Mouse (Mus musculus): Measurements from ENCODE around the gene Tmem254c. TPM values are rescaled to one million over a fixed set of nuclear protein-coding genes. Genes with fewer than 3 reads are reported as not detected.
"Not testable (repeated sequence)": the region's sequence is repeated elsewhere in the genome, so short reads cannot be mapped to it uniquely, and the experiment has no call there.

Tmem254c gene
- total and polyA plus RNA-seq, 3 experiments, result 10.3 to 15.2 (median 12.0) TPM

DNA sequence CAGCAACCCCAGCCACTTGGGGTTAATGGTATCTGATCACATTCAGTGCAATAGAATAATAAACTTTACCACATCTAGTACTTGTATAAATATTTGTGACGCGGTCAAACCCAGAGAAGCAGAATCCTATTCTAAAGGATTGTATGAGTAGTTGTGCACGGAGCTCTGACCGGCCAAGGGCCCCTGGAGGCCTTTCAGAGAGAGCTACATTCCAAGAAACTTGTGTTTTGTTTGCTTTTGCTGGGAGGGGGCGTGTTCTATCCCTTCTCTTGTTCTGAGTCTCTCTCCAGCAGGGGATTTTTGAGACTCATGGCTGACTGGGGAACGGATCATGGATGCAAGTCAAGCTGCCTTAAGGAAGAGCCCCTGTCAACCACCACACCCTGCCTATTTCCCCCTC is 31.7 kb downstream of the Tmem254c start:
- H3K27ac ChIP-seq (ENCODE audit: insufficient read depth, low read depth); H3K27me3 ChIP-seq (replicated peaks); DNase-seq (ENCODE audit: extremely low read depth); H3K9ac ChIP-seq (ENCODE audit: insufficient read depth, low read depth); H3K79me2 ChIP-seq (replicated peaks; ENCODE audit: control insufficient read depth, extremely low read depth, insufficient read depth, poor library complexity, severe bottlenecking); H3K4me2 ChIP-seq (ENCODE audit: insufficient read depth, low read depth, poor library complexity, severe bottlenecking); in situ Hi-C loops (cut with MboI; ENCODE audit: low pct_ligation_motif_present, low pct_unique_long_range_greater_than_20kb, low sequenced_read_pairs); H3K4me3 ChIP-seq (replicated peaks in 1 of 3; ENCODE audit: low read depth in 2 of 3, low read length in 2 of 3, poor library complexity in 1 of 3); H3K36me3 ChIP-seq (replicated peaks in 1 of 2; ENCODE audit: control insufficient read depth in 1 of 2, insufficient read depth in 1 of 2, low read length in 1 of 2); H3K4me1 ChIP-seq (ENCODE audit: control insufficient read depth in 1 of 2, insufficient read depth in 2 of 2); H3K9me3 ChIP-seq (replicated peaks; ENCODE audit: low read length); dilution Hi-C loops (cut with MboI; ENCODE audit: extremely low pct_ligation_motif_present, extremely low pct_unique_long_range_greater_than_20kb, low sequenced_read_pairs): not testable (repeated sequence)

DNA sequence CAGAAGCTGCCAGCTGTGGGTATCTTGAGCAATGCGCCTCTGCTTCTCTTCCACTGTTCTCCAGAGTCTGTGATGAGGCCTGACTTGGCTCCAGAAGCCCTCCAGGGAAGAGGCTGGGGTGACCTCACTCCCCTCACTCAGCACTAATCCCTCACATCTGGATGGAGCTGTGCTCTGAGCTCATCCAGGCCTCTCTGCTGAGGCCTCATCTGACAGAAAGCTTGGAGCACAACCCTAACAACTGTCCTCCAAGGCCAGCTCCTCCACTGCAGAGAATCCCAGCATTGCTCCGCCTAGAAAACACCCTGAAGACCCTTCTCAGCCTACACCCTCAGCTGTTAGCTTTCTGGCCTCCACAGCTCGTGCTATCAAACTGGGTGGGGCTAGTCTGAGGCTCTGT is 32.8 kb downstream of the Tmem254c start:
- H3K9ac ChIP-seq (ENCODE audit: insufficient read depth, low read depth); H3K4me1 ChIP-seq (ENCODE audit: control insufficient read depth in 1 of 2, insufficient read depth in 2 of 2); H3K36me3 ChIP-seq (replicated peaks in 1 of 2; ENCODE audit: control insufficient read depth in 1 of 2, insufficient read depth in 1 of 2, low read length in 1 of 2); in situ Hi-C loops (cut with MboI; ENCODE audit: low pct_ligation_motif_present, low pct_unique_long_range_greater_than_20kb, low sequenced_read_pairs); H3K4me2 ChIP-seq (ENCODE audit: insufficient read depth, low read depth, poor library complexity, severe bottlenecking); H3K79me2 ChIP-seq (replicated peaks; ENCODE audit: control insufficient read depth, extremely low read depth, insufficient read depth, poor library complexity, severe bottlenecking); H3K27me3 ChIP-seq (replicated peaks); H3K9me3 ChIP-seq (replicated peaks; ENCODE audit: low read length); H3K27ac ChIP-seq (ENCODE audit: insufficient read depth, low read depth); dilution Hi-C loops (cut with MboI; ENCODE audit: extremely low pct_ligation_motif_present, extremely low pct_unique_long_range_greater_than_20kb, low sequenced_read_pairs); DNase-seq (ENCODE audit: extremely low read depth); H3K4me3 ChIP-seq (replicated peaks in 1 of 3; ENCODE audit: low read depth in 2 of 3, low read length in 2 of 3, poor library complexity in 1 of 3): not testable (repeated sequence)

DNA sequence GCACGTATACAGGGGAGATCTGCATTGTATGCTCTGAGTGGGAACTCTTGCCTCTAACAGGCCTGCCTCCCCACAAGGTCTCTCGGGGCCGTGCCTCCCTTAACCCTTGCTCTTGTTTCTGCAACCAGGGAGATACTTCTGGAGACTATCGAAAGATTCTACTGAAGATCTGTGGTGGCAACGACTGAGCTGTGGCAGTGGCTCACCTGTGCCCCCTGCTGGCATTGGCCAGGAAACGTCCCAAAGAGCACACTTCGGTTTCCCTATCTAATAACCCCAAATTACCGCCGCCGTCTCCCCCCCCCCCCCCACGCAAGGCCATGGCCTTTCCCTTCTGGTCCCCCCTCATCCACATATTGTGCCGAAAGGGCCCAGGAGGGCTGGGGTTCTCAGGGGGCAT is 41.5 kb downstream of the Tmem254c start:
- H3K4me2 ChIP-seq (ENCODE audit: insufficient read depth, low read depth, poor library complexity, severe bottlenecking); H3K27ac ChIP-seq (ENCODE audit: insufficient read depth, low read depth); H3K4me3 ChIP-seq (replicated peaks in 1 of 3; ENCODE audit: low read depth in 2 of 3, low read length in 2 of 3, poor library complexity in 1 of 3); H3K9me3 ChIP-seq (replicated peaks; ENCODE audit: low read length); H3K9ac ChIP-seq (ENCODE audit: insufficient read depth, low read depth); H3K4me1 ChIP-seq (ENCODE audit: control insufficient read depth in 1 of 2, insufficient read depth in 2 of 2); H3K79me2 ChIP-seq (replicated peaks; ENCODE audit: control insufficient read depth, extremely low read depth, insufficient read depth, poor library complexity, severe bottlenecking); dilution Hi-C loops (cut with MboI; ENCODE audit: extremely low pct_ligation_motif_present, extremely low pct_unique_long_range_greater_than_20kb, low sequenced_read_pairs); H3K27me3 ChIP-seq (replicated peaks); in situ Hi-C loops (cut with MboI; ENCODE audit: low pct_ligation_motif_present, low pct_unique_long_range_greater_than_20kb, low sequenced_read_pairs); H3K36me3 ChIP-seq (replicated peaks in 1 of 2; ENCODE audit: control insufficient read depth in 1 of 2, insufficient read depth in 1 of 2, low read length in 1 of 2); DNase-seq (ENCODE audit: extremely low read depth): not testable (repeated sequence)

DNA sequence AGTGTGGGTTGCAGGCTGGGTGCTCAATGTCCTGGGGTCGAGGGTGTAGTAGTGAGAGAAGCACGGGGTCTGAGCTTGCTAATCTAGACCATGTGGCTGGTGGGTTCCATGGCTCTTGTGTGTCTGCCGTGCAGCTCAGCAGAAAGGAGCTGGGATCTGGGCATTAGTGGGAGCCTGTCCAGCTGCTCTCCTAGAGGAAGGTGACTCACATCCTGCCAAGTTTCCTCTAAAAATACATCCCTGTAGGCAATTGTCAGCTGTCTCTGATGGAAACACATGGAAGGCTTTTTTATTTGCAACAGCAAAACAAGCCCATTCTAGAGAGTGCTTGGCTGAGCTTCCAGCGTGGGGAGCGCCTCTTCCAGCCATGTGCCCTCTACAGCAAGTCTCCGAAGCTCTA is 44.3 kb downstream of the Tmem254c start:
- H3K27ac ChIP-seq (ENCODE audit: insufficient read depth, low read depth); H3K27me3 ChIP-seq (replicated peaks); H3K9me3 ChIP-seq (replicated peaks; ENCODE audit: low read length); H3K36me3 ChIP-seq (replicated peaks in 1 of 2; ENCODE audit: control insufficient read depth in 1 of 2, insufficient read depth in 1 of 2, low read length in 1 of 2); H3K9ac ChIP-seq (ENCODE audit: insufficient read depth, low read depth); dilution Hi-C loops (cut with MboI; ENCODE audit: extremely low pct_ligation_motif_present, extremely low pct_unique_long_range_greater_than_20kb, low sequenced_read_pairs); H3K4me2 ChIP-seq (ENCODE audit: insufficient read depth, low read depth, poor library complexity, severe bottlenecking); H3K4me1 ChIP-seq (ENCODE audit: control insufficient read depth in 1 of 2, insufficient read depth in 2 of 2); DNase-seq (ENCODE audit: extremely low read depth); H3K4me3 ChIP-seq (replicated peaks in 1 of 3; ENCODE audit: low read depth in 2 of 3, low read length in 2 of 3, poor library complexity in 1 of 3); H3K79me2 ChIP-seq (replicated peaks; ENCODE audit: control insufficient read depth, extremely low read depth, insufficient read depth, poor library complexity, severe bottlenecking); in situ Hi-C loops (cut with MboI; ENCODE audit: low pct_ligation_motif_present, low pct_unique_long_range_greater_than_20kb, low sequenced_read_pairs): not testable (repeated sequence)

DNA sequence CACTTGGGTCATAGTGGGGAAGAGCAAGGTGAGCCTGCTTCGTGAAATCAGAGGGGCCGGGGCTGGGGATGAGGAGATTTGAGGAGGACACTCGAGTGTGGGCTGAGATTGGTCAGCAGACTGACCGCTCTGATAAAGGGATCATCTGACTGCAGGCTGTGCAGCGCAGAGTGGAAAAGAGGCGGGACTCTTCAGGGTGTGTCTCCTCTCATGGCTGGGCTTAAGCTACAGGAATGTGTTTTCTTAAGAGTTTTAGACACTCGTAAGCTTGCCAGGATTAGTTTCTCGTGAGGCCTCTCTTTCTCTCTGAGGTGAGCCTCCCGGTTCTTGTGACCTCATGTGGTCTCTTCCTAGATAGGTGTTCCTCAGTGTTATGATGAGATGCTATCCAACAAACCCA is 45.6 kb downstream of the Tmem254c start:
- DNase-seq (ENCODE audit: extremely low read depth); dilution Hi-C loops (cut with MboI; ENCODE audit: extremely low pct_ligation_motif_present, extremely low pct_unique_long_range_greater_than_20kb, low sequenced_read_pairs); H3K4me2 ChIP-seq (ENCODE audit: insufficient read depth, low read depth, poor library complexity, severe bottlenecking); H3K27me3 ChIP-seq (replicated peaks); H3K9me3 ChIP-seq (replicated peaks; ENCODE audit: low read length); in situ Hi-C loops (cut with MboI; ENCODE audit: low pct_ligation_motif_present, low pct_unique_long_range_greater_than_20kb, low sequenced_read_pairs); H3K4me1 ChIP-seq (ENCODE audit: control insufficient read depth in 1 of 2, insufficient read depth in 2 of 2); H3K36me3 ChIP-seq (replicated peaks in 1 of 2; ENCODE audit: control insufficient read depth in 1 of 2, insufficient read depth in 1 of 2, low read length in 1 of 2); H3K9ac ChIP-seq (ENCODE audit: insufficient read depth, low read depth); H3K27ac ChIP-seq (ENCODE audit: insufficient read depth, low read depth); H3K79me2 ChIP-seq (replicated peaks; ENCODE audit: control insufficient read depth, extremely low read depth, insufficient read depth, poor library complexity, severe bottlenecking); H3K4me3 ChIP-seq (replicated peaks in 1 of 3; ENCODE audit: low read depth in 2 of 3, low read length in 2 of 3, poor library complexity in 1 of 3): not testable (repeated sequence)

DNA sequence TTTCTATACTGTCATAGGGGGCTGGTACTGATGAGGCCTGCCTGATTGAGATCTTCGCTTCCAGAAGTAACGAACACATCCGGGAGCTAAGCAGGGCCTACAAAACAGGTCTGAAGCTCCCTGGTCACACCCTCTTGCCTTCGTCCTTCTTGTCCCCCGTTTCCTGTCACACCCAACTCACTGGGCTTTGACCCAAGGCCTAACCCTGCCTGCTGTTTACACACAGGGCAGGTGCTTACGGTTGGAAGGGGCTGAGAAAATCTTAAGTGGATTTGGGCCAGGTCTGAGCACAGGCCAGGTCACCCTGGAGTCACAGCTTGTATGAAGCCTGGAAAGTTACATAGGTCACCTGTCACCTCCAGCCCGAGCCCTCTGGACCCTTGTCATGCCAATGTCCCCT is 50.7 kb downstream of the Tmem254c start:
- DNase-seq (ENCODE audit: extremely low read depth); H3K4me3 ChIP-seq (replicated peaks in 1 of 3; ENCODE audit: low read depth in 2 of 3, low read length in 2 of 3, poor library complexity in 1 of 3); in situ Hi-C loops (cut with MboI; ENCODE audit: low pct_ligation_motif_present, low pct_unique_long_range_greater_than_20kb, low sequenced_read_pairs); H3K27ac ChIP-seq (ENCODE audit: insufficient read depth, low read depth); H3K9me3 ChIP-seq (replicated peaks; ENCODE audit: low read length); H3K79me2 ChIP-seq (replicated peaks; ENCODE audit: control insufficient read depth, extremely low read depth, insufficient read depth, poor library complexity, severe bottlenecking); H3K4me1 ChIP-seq (ENCODE audit: control insufficient read depth in 1 of 2, insufficient read depth in 2 of 2); H3K4me2 ChIP-seq (ENCODE audit: insufficient read depth, low read depth, poor library complexity, severe bottlenecking); H3K36me3 ChIP-seq (replicated peaks in 1 of 2; ENCODE audit: control insufficient read depth in 1 of 2, insufficient read depth in 1 of 2, low read length in 1 of 2); dilution Hi-C loops (cut with MboI; ENCODE audit: extremely low pct_ligation_motif_present, extremely low pct_unique_long_range_greater_than_20kb, low sequenced_read_pairs); H3K27me3 ChIP-seq (replicated peaks); H3K9ac ChIP-seq (ENCODE audit: insufficient read depth, low read depth): not testable (repeated sequence)
